Mouse (Mus musculus) forebrain, embryonic 13.5 days (tissue): Measurements from ENCODE around the gene Gpr156. TPM values are rescaled to one million over a fixed set of nuclear protein-coding genes. Genes with fewer than 3 reads are reported as not detected.
"Not testable (repeated sequence)": the region's sequence is repeated elsewhere in the genome, so short reads cannot be mapped to it uniquely, and the experiment has no call there.

ENCODE experiments used
- ATAC-seq: fragments of 200-750 bp; cut with Nextera tagmentation; 2 replicates; pipeline ENCODE4 v1.8.0; 2017
- H3K27ac ChIP-seq: fragments of 300-500 bp; sonication (generic); 2 replicates; pipeline ENCODE4 v1.5.1; 2015; ENCODE audit warnings: inconsistent platforms, mild to moderate bottlenecking, moderate library complexity
- H3K27me3 ChIP-seq: fragments of 300-500 bp; sonication (generic); 2 replicates; pipeline ENCODE4 v1.6.1; 2015; ENCODE audit warnings: mild to moderate bottlenecking, inconsistent platforms
- H3K36me3 ChIP-seq: fragments of 300-500 bp; sonication (generic); 2 replicates; pipeline ENCODE4 v1.6.1; 2015; ENCODE audit warnings: mild to moderate bottlenecking, inconsistent platforms; ENCODE audit not compliant: poor library complexity, severe bottlenecking
- H3K4me1 ChIP-seq: fragments of 300-500 bp; sonication (generic); 2 replicates; pipeline ENCODE4 v1.6.1; 2015; ENCODE audit warnings: inconsistent platforms
- H3K4me2 ChIP-seq: fragments of 300-500 bp; sonication (generic); 2 replicates; pipeline ENCODE4 v1.6.1; 2015; ENCODE audit warnings: inconsistent platforms, mild to moderate bottlenecking, moderate library complexity
- H3K4me3 ChIP-seq: fragments of 300-500 bp; sonication (generic); 2 replicates; pipeline ENCODE4 v1.5.1; 2015; ENCODE audit warnings: mild to moderate bottlenecking, inconsistent platforms
- H3K9ac ChIP-seq: fragments of 300-500 bp; sonication (generic); 2 replicates; pipeline ENCODE4 v1.6.1; 2015; ENCODE audit warnings: mild to moderate bottlenecking, inconsistent platforms
- H3K9me3 ChIP-seq: fragments of 300-500 bp; sonication (generic); replicated peaks from 2 replicates; pipeline ENCODE4 v1.6.1; 2016; ENCODE audit warnings: inconsistent platforms
- WGBS: fragments of 180-500 bp; shearing (Covaris S2); methylation state at CpG from one replicate; pipeline ENCODE4 v1.1.7; 2015; 5-methylcytosine and 5-hydroxymethylcytosine counted together
- polyA plus RNA-seq: library from polyadenylated mRNA; unstranded; fragments of >200 nt; fragmentation: Nextera tagmentation; extraction: Ambion mirVana; gene quantifications from 2 replicates; pipeline ENCODE4 v1.2.1, GENCODE M21; 2015

The Gpr156 gene
- polyA plus RNA-seq, 1 experiment from 2014 or later = 5.5 TPM

- peaks cover 28% of the 10 kb centered on the region for H3K4me1 ChIP-seq
- no peak overlapping the region for H3K4me3 ChIP-seq
- no peaks in the 10 kb centered on the region for H3K9me3 ChIP-seq
- no peak overlapping the region for H3K27ac ChIP-seq
- ATAC-seq = no peak
- H3K36me3 ChIP-seq = no peaks in the 10 kb centered on the region
- no peak overlapping the region for H3K9ac ChIP-seq
- 62% methylated on average over 2 of the region's 2 CpGs for WGBS
- H3K27me3 ChIP-seq = no peaks in the 10 kb centered on the region
- no peak overlapping the region for H3K4me2 ChIP-seq
Observed at GRCm38 (mm10) chr16:37967415-37967814, 51.1 kb downstream of the Gpr156 start.

GRCm38 (mm10) chr16:37971522-37971921, 55.2 kb downstream of the Gpr156 start:
- 78% methylated on average over 5 of the region's 5 CpGs for WGBS
- H3K9ac ChIP-seq = no peak overlapping the region
- no peak overlapping the region for H3K4me3 ChIP-seq
- H3K36me3 ChIP-seq = no peaks in the 10 kb centered on the region
- H3K27me3 ChIP-seq = no peaks in the 10 kb centered on the region
- H3K4me2 ChIP-seq = no peak overlapping the region
- H3K27ac ChIP-seq = no peak overlapping the region
- no peak for ATAC-seq
- no peaks in the 10 kb centered on the region for H3K9me3 ChIP-seq
- H3K4me1 ChIP-seq = peaks cover 31% of the 10 kb centered on the region

- Histone ChIP-seq H3K4me1 (peaks cover 31% of the 10 kb centered on the region), H3K4me2 (no peak overlapping the region), H3K4me3 (no peak overlapping the region), H3K27me3 (no peaks in the 10 kb centered on the region), H3K27ac (no peak overlapping the region), H3K36me3 (no peaks in the 10 kb centered on the region), H3K9me3 (no peaks in the 10 kb centered on the region), H3K9ac (no peak overlapping the region)
- no peak for ATAC-seq
- 67% methylated on average over 8 of the region's 8 CpGs for WGBS
Observed at GRCm38 (mm10) chr16:37972357-37972756, 56.1 kb downstream of the Gpr156 start.

DNA sequence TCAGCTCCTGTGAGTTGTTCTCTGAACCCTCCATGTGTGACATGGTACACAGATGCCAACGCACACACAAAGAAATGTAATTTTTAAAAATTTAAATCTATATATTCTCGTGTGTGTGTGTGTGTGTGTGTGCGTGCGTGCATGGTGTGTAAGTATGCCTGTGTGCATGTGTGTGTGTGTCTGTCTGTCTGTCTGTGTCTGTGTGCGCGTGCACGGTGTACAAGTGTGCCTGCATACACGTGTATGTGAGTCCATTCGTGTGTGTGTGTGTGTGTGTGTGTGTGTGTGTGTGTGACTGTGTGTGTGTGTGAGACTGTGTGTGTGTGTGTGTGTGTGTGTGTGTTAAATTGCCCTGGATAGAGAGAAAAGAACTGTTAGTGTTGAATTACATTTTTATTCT, 56.9 kb downstream of the Gpr156 start:
- H3K27me3 ChIP-seq, H3K36me3 ChIP-seq, H3K4me3 ChIP-seq, H3K4me2 ChIP-seq, H3K9me3 ChIP-seq, H3K9ac ChIP-seq, ATAC-seq: not testable (repeated sequence)
- WGBS = 91% methylated on average over 9 of the region's 9 CpGs
- peaks cover 31% of the 10 kb centered on the region for H3K4me1 ChIP-seq
- peak overlapping the region; percentile 67; the same call in 1 of the 2 replicates for H3K27ac ChIP-seq

GRCm38 (mm10) chr16:37973855-37974519, 57.7 kb downstream of the Gpr156 start:
- no peaks in the 10 kb centered on the region for H3K27me3 ChIP-seq
- peak; percentile 78 for ATAC-seq
- H3K9ac ChIP-seq = peak overlapping the region; percentile 14
- H3K36me3 ChIP-seq = no peaks in the 10 kb centered on the region
- H3K27ac ChIP-seq = peak overlapping the region; percentile 67
- no peak overlapping the region for H3K4me3 ChIP-seq
- H3K4me2 ChIP-seq = no peak overlapping the region
- 41% methylated on average over 11 of the region's 11 CpGs for WGBS
- no peaks in the 10 kb centered on the region for H3K9me3 ChIP-seq
- peaks cover 31% of the 10 kb centered on the region for H3K4me1 ChIP-seq

- Histone ChIP-seq H3K27me3 (no peaks in the 10 kb centered on the region), H3K4me3 (no peak overlapping the region), H3K4me1 (peaks cover 31% of the 10 kb centered on the region), H3K4me2 (no peak overlapping the region), H3K9me3 (no peaks in the 10 kb centered on the region), H3K27ac (peak overlapping the region; percentile 67), H3K36me3 (0 out of 2 replicates have a peak, but pooled peaks cover 5% of the 10 kb centered on the region), H3K9ac (no peak overlapping the region; the same call in 1 of the 2 replicates)
- ATAC-seq = no peak
- WGBS = 66% methylated on average over 13 of the region's 13 CpGs
Observed at GRCm38 (mm10) chr16:37974520-37975340, 58.4 kb downstream of the Gpr156 start.

- Histone ChIP-seq H3K36me3 (0 out of 2 replicates have a peak, but pooled peaks cover 11% of the 10 kb centered on the region), H3K4me1 (no peaks in the 10 kb centered on the region), H3K9ac (no peak overlapping the region), H3K27me3 (no peaks in the 10 kb centered on the region), H3K4me3 (no peak overlapping the region), H3K27ac (no peak overlapping the region), H3K4me2 (no peak overlapping the region), H3K9me3 (no peaks in the 10 kb centered on the region)
- 79% methylated on average over 1 of the region's 1 CpGs for WGBS
- no peak for ATAC-seq
Observed at GRCm38 (mm10) chr16:37981907-37982306, 65.6 kb downstream of the Gpr156 start.

- 52% methylated on average over 11 of the region's 11 CpGs for WGBS
- H3K27me3 ChIP-seq = no peaks in the 10 kb centered on the region
- H3K4me3 ChIP-seq = no peak overlapping the region
- H3K36me3 ChIP-seq = 0 out of 2 replicates have a peak, but pooled peaks cover 6% of the 10 kb centered on the region
- ATAC-seq = no peak
- H3K4me1 ChIP-seq = peaks cover 29% of the 10 kb centered on the region
- H3K9me3 ChIP-seq = no peaks in the 10 kb centered on the region
- no peak overlapping the region for H3K9ac ChIP-seq
- H3K27ac ChIP-seq = no peak overlapping the region
- H3K4me2 ChIP-seq = no peak overlapping the region
Observed at GRCm38 (mm10) chr16:37988211-37988865, 72.0 kb downstream of the Gpr156 start.

DNA sequence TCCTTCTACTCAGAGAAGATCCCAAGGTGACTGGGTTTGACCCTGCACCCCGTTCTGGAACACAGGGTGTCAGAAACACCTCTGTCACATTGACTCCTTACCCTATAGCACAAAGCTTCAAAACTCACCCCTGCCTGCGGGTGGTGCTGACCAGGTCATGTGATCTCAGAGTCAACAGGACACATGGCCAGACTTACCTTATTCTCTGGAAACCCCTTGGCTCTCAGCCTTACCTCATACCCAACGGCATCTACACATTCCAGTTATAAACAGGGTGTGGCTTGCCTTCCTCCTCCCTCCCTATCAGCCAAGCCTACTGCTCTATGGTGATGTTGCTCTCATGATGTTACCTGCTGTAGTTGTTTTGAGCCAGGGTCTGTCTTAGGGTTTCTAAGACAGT, 73.5 kb downstream of the Gpr156 start:
- Histone ChIP-seq H3K4me3 (no peak overlapping the region), H3K9me3 (no peaks in the 10 kb centered on the region), H3K9ac (no peak overlapping the region), H3K27me3 (no peaks in the 10 kb centered on the region), H3K36me3 (0 out of 2 replicates have a peak, but pooled peaks cover 2% of the 10 kb centered on the region), H3K27ac (peak overlapping the region; percentile 96), H3K4me2 (no peak overlapping the region), H3K4me1 (peaks cover 34% of the 10 kb centered on the region)
- ATAC-seq = no peak
- WGBS = 83% methylated on average over 3 of the region's 3 CpGs

DNA sequence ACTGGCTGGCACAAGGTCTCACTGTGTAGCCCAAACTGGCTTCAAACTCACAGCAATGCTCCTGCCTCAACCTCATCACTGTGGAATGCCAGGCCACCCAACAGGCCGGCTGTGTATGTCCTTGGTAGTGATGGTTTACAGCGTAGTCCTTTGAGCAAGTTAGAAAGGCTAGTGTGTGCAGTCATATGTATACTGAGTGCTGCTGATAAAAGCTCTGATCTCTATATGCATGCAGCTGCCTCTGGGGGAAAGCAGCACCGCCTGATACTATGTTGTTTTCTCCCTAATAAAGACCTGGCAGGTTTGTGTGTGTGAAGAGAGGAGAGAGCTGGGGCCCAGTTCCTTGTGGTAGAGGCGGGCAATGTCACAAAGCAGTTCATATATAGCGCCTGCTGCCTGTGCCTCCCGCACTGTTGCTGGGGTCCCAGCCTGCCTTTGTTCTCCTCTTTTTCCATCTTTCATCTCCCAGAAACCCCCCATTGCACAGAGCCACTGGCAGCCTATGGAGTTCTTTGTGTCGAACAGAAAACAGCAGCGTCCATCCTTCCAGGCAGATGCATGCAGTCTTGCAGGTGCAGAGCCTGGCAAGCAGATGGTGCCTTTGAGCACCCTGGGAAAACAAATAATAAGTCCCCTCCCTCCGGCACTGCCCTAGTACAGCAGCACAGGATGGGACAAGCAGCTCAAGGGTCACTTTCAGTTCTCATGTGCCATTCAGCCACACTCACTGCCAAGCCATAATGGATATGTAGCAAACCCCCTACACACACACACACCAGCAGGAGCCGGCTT, 74.5 kb downstream of the Gpr156 start:
- Histone ChIP-seq H3K27ac (peak overlapping the region; percentile 96), H3K4me3 (no peak overlapping the region), H3K4me2 (peak overlapping the region; percentile 18), H3K36me3 (no peaks in the 10 kb centered on the region), H3K9ac (peak overlapping the region; percentile 39; the same call in 1 of the 2 replicates), H3K4me1 (peaks cover 36% of the 10 kb centered on the region), H3K27me3 (no peaks in the 10 kb centered on the region), H3K9me3 (no peaks in the 10 kb centered on the region)
- ATAC-seq = peak; percentile 92
- WGBS = 9% methylated on average over 10 of the region's 10 CpGs

DNA sequence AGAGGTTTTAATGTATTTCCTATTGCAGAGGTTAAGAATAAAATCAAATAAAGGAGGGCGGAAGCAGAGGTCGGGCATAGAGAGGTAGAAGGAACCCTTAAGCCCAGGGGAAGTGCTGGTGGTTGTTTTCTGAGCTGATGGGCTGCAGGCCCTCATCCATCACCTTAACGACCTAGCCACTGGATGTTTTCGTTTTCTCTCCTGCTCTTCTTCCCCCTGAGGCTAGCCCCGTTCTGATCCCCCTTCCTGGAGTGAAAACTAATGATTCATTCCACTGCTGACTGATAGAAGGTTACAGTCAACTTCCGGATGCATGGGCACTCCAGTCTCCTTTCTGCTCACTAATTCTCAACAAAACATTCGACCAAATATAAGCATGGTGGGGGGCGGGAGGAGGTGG, 76.5 kb downstream of the Gpr156 start:
- no peak overlapping the region; the same call in 1 of the 2 replicates for H3K27ac ChIP-seq
- no peaks in the 10 kb centered on the region for H3K36me3 ChIP-seq
- H3K4me3 ChIP-seq = no peak overlapping the region
- H3K4me1 ChIP-seq = peaks cover 36% of the 10 kb centered on the region
- H3K27me3 ChIP-seq = no peaks in the 10 kb centered on the region
- no peaks in the 10 kb centered on the region for H3K9me3 ChIP-seq
- WGBS = 59% methylated on average over 8 of the region's 8 CpGs
- ATAC-seq = no peak
- no peak overlapping the region for H3K9ac ChIP-seq
- H3K4me2 ChIP-seq = no peak overlapping the region
